Mouse (Mus musculus): ENCODE results near the gene Grem1. TPM values are rescaled to one million over a fixed set of nuclear protein-coding genes. Genes with fewer than 3 reads are reported as not detected.

Gene Grem1
- polyA plus RNA-seq, 1 experiment from 2014 or later, result not detected

Other genes with a start within 250 kb of the Grem1 start
- gene Scg5, start 70.5 kb upstream of the Grem1 start, polyA plus RNA-seq (2015; fragmentation: Nextera tagmentation; extraction: Ambion mirVana), result 0.12 and 0.21 TPM in 2 replicates
- gene Arhgap11a, start 90.0 kb upstream of the Grem1 start, polyA plus RNA-seq (2015; fragmentation: Nextera tagmentation; extraction: Ambion mirVana), result 17.4 and 22.9 TPM in 2 replicates

All from liver, embryonic 13.5 days (tissue).